Mouse (Mus musculus) embryonic facial prominence, embryonic 14.5 days (tissue): ENCODE data around the gene Saa2. TPM values are rescaled to one million over a fixed set of nuclear protein-coding genes. Genes with fewer than 3 reads are reported as not detected.
A peak's percentile ranks its signal among the peaks of the same experiment; 100 is the strongest.

ENCODE experiments used
- ATAC-seq: fragments of 200-750 bp; cut with Nextera tagmentation; 2 replicates; pipeline ENCODE4 v1.8.0; 2017; ENCODE audit warnings: low read depth, moderate number of reproducible peaks, moderate TSS enrichment
- DNase-seq: peaks from one replicate; pipeline ENCODE4 v3.0.0-alpha.2; 2015; ENCODE audit warnings: low spot score
- H3K27ac ChIP-seq: fragments of 300-500 bp; sonication (generic); replicated peaks from 2 replicates; pipeline ENCODE4 v1.5.1; 2014; ENCODE audit warnings: low read depth, mild to moderate bottlenecking, low read length, moderate library complexity
- H3K27me3 ChIP-seq: fragments of 300-500 bp; sonication (generic); replicated peaks from 2 replicates; pipeline ENCODE4 v1.6.1; 2014; ENCODE audit warnings: low read length; ENCODE audit not compliant: control insufficient read depth, insufficient read depth
- H3K36me3 ChIP-seq: fragments of 300-500 bp; sonication (generic); 2 replicates; pipeline ENCODE4 v1.6.1; 2014; ENCODE audit warnings: low read length, mixed read lengths; ENCODE audit not compliant: control insufficient read depth, insufficient read depth
- H3K4me1 ChIP-seq: fragments of 300-500 bp; sonication (generic); 2 replicates; pipeline ENCODE4 v1.6.1; 2014; ENCODE audit warnings: antibody characterized with exemption, low read length; ENCODE audit not compliant: control insufficient read depth, insufficient read depth
- H3K4me2 ChIP-seq: fragments of 300-500 bp; sonication (generic); 2 replicates; pipeline ENCODE4 v1.6.1; 2014; ENCODE audit warnings: low read depth, mild to moderate bottlenecking, low read length, moderate library complexity, mixed read lengths
- H3K4me3 ChIP-seq: fragments of 300-500 bp; sonication (generic); 2 replicates; pipeline ENCODE4 v1.5.1; 2014; ENCODE audit warnings: low read depth, mild to moderate bottlenecking, low read length
- H3K9ac ChIP-seq: fragments of 300-500 bp; sonication (generic); 2 replicates; pipeline ENCODE4 v1.6.1; 2014; ENCODE audit warnings: low read depth, mild to moderate bottlenecking, low read length, moderate library complexity, mixed read lengths
- H3K9me3 ChIP-seq: fragments of 300-500 bp; sonication (generic); 2 replicates; pipeline ENCODE4 v1.6.1; 2016; ENCODE audit warnings: low read length; ENCODE audit not compliant: control insufficient read depth
- WGBS: fragments of 180-500 bp; shearing (Covaris S2); extraction: QIAGEN DNeasy Blood & Tissue Kit; methylation state at CpG from one replicate; pipeline ENCODE4 v1.1.7; 2014; 5-methylcytosine and 5-hydroxymethylcytosine counted together
- polyA plus RNA-seq: library from polyadenylated mRNA; unstranded; fragments of >200 nt; fragmentation: Nextera tagmentation; extraction: Ambion mirVana; gene quantifications from 2 replicates; pipeline ENCODE4 v1.2.1, GENCODE M21; 2014

Gene Saa2
- polyA plus RNA-seq, 1 experiment from 2014 or later, result not detected

GRCm38 (mm10) chr7:46789177-46789849, 37.7 kb downstream of the Saa2 start:
- H3K9me3 ChIP-seq, result no peaks in the 10 kb centered on the region
- DNase-seq (no peak), ATAC-seq (no peak)
- H3K9ac ChIP-seq, result no peak overlapping the region
- peaks cover 65% of the 10 kb centered on the region for H3K36me3 ChIP-seq
- H3K27me3 ChIP-seq, result no peaks in the 10 kb centered on the region
- peaks cover 3% of the 10 kb centered on the region; the same call in 1 of the 2 replicates for H3K4me1 ChIP-seq
- H3K27ac ChIP-seq, result no peak overlapping the region
- no peak overlapping the region for H3K4me3 ChIP-seq
- H3K4me2 ChIP-seq, result no peak overlapping the region
- 78% methylated on average over 5 of the region's 5 CpGs for WGBS

DNA sequence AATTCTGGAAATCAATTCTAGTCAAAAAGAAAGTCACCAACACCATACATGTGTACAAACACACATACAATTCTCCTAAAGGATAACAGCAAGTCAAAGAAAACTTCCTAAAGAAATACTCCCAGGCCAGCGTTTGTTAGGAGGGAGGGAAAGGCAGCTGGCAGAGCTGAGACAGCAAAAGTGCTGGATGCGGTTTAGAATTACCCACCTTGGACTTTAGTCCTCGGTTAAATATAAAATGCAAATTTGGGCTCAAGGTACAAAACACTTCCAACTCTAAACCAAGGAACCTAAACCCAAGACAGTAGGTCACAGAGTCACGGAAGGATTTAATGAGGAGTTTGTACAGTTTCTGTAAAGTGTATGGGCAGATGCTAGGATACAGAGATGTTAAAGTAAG, 42.3 kb downstream of the Saa2 start:
- 81% methylated on average over 4 of the region's 4 CpGs for WGBS
- Histone ChIP-seq H3K4me2 (no peak overlapping the region), H3K9me3 (no peaks in the 10 kb centered on the region), H3K4me3 (no peak overlapping the region), H3K36me3 (peaks cover 24% of the 10 kb centered on the region), H3K4me1 (peaks cover 13% of the 10 kb centered on the region), H3K27ac (no peak overlapping the region), H3K27me3 (no peaks in the 10 kb centered on the region), H3K9ac (no peak overlapping the region)
- ATAC-seq (no peak), DNase-seq (no peak)

- peak; percentile 98 for ATAC-seq
- H3K4me3 ChIP-seq, result peak within 1 kb of the TSS; percentile 98
- peaks cover 13% of the 10 kb centered on the region for H3K4me1 ChIP-seq
- DNase-seq, result peak; percentile 98
- no peaks in the 10 kb centered on the region for H3K9me3 ChIP-seq
- peak within 1 kb of the TSS; percentile 90 for H3K4me2 ChIP-seq
- peaks cover 22% of the 10 kb centered on the region for H3K36me3 ChIP-seq
- WGBS, result under 1% methylated on average over 29 of the region's 75 CpGs
- peak within 1 kb of the TSS; percentile 87 for H3K27ac ChIP-seq
- peak within 1 kb of the TSS; percentile 92 for H3K9ac ChIP-seq
- H3K27me3 ChIP-seq, result no peaks in the 10 kb centered on the region
Measured at GRCm38 (mm10) chr7:46795287-46796205, 44.0 kb downstream of the Saa2 start, which contains the start of the genes Hps5 and Gtf2h1. Gene Hps5 (minus strand): TSS chr7:46796064. Gene Gtf2h1 (plus strand): TSS chr7:46796103.

GRCm38 (mm10) chr7:46796206-46796679, 44.7 kb downstream of the Saa2 start:
- Histone ChIP-seq H3K4me3 (peak overlapping the region; percentile 98), H3K4me1 (peaks cover 13% of the 10 kb centered on the region), H3K36me3 (peaks cover 23% of the 10 kb centered on the region), H3K9ac (peak overlapping the region; percentile 92), H3K4me2 (peak overlapping the region; percentile 90), H3K9me3 (no peaks in the 10 kb centered on the region), H3K27me3 (no peaks in the 10 kb centered on the region), H3K27ac (peak overlapping the region; percentile 87)
- DNase-seq (peak; percentile 3), ATAC-seq (no peak)
- WGBS, result 0% methylated on average over 11 of the region's 31 CpGs

GRCm38 (mm10) chr7:46796779-46797178, 45.2 kb downstream of the Saa2 start:
- Histone ChIP-seq H3K27me3 (no peaks in the 10 kb centered on the region), H3K27ac (no peak overlapping the region), H3K4me3 (peak overlapping the region; percentile 98), H3K9ac (peak overlapping the region; percentile 92), H3K36me3 (peaks cover 27% of the 10 kb centered on the region), H3K9me3 (no peaks in the 10 kb centered on the region), H3K4me2 (peak overlapping the region; percentile 90), H3K4me1 (peaks cover 13% of the 10 kb centered on the region)
- WGBS, result 50% methylated on average over 6 of the region's 6 CpGs
- DNase-seq, result no peak
- no peak for ATAC-seq

Other genes with a start within 250 kb of the Saa2 start
- gene Sergef, start 112.0 kb upstream of the Saa2 start, polyA plus RNA-seq, result 12.3 and 14.3 TPM in 2 replicates
- gene Tph1, start 79.3 kb upstream of the Saa2 start, polyA plus RNA-seq, result 0.83 and 1.9 TPM in 2 replicates
- 26.8 and 31.5 TPM in 2 replicates for gene Saal1, start 41.1 kb upstream of the Saa2 start, polyA plus RNA-seq
- gene Saa3, start 36.1 kb upstream of the Saa2 start, polyA plus RNA-seq, result 0.61 TPM in 1 of 2 replicates, not detected in the other
- not detected in 2 replicates for gene Saa4, start 19.2 kb upstream of the Saa2 start, polyA plus RNA-seq
- gene Saa1, start 8.8 kb upstream of the Saa2 start, polyA plus RNA-seq, result 0.51 TPM in 1 of 2 replicates, not detected in the other
- 16.2 and 17.3 TPM in 2 replicates for gene Hps5, start 44.3 kb downstream of the Saa2 start, polyA plus RNA-seq
- 51.2 and 56.7 TPM in 2 replicates for gene Gtf2h1, start 44.3 kb downstream of the Saa2 start, polyA plus RNA-seq
- 1,559 and 1,681 TPM in 2 replicates for gene Ldha, start 89.7 kb downstream of the Saa2 start, polyA plus RNA-seq
- 0.26 TPM in 1 of 2 replicates, not detected in the other for gene Ldhc, start 109.4 kb downstream of the Saa2 start, polyA plus RNA-seq
- gene Tsg101, start 168.2 kb downstream of the Saa2 start, polyA plus RNA-seq, result 174 and 178 TPM in 2 replicates
- 9.7 and 11.0 TPM in 2 replicates for gene Uevld, start 206.7 kb downstream of the Saa2 start, polyA plus RNA-seq
- not detected in 2 replicates for gene Gm9999, start 231.8 kb downstream of the Saa2 start, polyA plus RNA-seq